In the genomic region with DNA sequence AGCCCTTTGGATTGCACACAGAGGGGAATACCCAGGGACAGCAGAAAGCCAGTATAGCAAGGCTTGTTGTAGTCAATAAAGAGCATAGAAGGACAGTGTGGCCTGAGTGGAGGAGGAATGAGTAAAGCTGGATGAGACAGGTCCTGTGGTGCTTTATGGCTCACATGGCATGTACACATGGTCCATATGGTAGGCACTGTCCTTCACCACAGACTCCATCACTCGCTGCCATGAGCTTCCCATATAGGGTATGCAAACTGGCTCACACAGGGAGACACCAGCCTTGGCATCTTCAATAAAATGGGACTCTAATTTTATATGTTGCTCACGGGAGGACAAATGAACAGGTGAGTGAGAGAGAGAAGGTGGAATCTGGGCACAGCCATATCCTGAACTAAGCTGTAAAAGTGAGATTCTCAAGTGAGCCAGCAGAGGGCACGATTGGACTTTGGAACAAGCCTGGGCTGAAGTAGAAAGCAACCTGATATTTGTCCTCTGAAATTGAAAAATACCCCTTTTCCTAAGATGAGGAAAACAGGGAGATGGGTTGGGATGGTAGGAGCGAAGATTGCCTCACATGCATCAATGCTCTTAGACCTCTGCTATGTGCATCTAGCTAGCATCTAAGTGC, we compare ENCODE assay signal across 9 mouse cellular contexts. TPM values are rescaled to one million over a fixed set of nuclear protein-coding genes. Genes with fewer than 3 reads are reported as not detected.
A peak's percentile ranks its signal among the peaks of the same experiment; 100 is the strongest.
DNase-seq lines count a peak whose midpoint lies in the region; ATAC-seq and TF ChIP-seq lines count a peak whose summit lies in the region.
"Had no signal": no experiment of that assay in that cellular context is flagged by ENCODE, and none has a peak within 500 bp of the region (broad histone marks: within the 10 kb centered on the region; RNA-seq: fewer than 3 reads in every experiment).

No protein-coding gene starts in this region.

- peak; percentile 67 for DNase-seq in gastrocnemius, adult 2 months
- no peak for DNase-seq in gastrocnemius, postnatal 25 days
- peak; percentile 67 to 76 for DNase-seq in adrenal gland, postnatal 36 days
- peak; percentile 74 to 76 for DNase-seq in left cerebral cortex, adult 2 months (ENCODE audit: extremely low spot score in 1 of 2, low spot score in 2 of 2)
- peak; percentile 36 for DNase-seq in telencephalon, adult 2 months (ENCODE audit: low read depth, low spot score)

- no peaks in the 10 kb centered on the region for H3K36me3 ChIP-seq in embryonic facial prominence, embryonic 13.5 days
- no peaks in the 10 kb centered on the region for H3K36me3 ChIP-seq in hindbrain, embryonic 16.5 days (ENCODE audit: control insufficient read depth, insufficient read depth, low read length)
- H3K36me3 ChIP-seq in midbrain, embryonic 13.5 days = no peaks in the 10 kb centered on the region

- 23% methylated on average over 4 of the region's 4 CpGs for WGBS in embryonic facial prominence, embryonic 13.5 days
- WGBS in hindbrain, embryonic 16.5 days = 38% methylated on average over 4 of the region's 4 CpGs
- WGBS in midbrain, embryonic 13.5 days = 34% methylated on average over 4 of the region's 4 CpGs

- 0 out of 2 replicates have a peak, but pooled peaks have one; percentile 20 for ATAC-seq in embryonic facial prominence, embryonic 13.5 days (ENCODE audit: insufficient number of reproducible peaks, insufficient read depth, low FRiP score, low TSS enrichment, low read depth)
- peak; percentile 64 for ATAC-seq in hindbrain, embryonic 16.5 days
- peak; percentile 55; the same call in 1 of the 2 replicates for ATAC-seq in midbrain, embryonic 13.5 days

- H3K9ac ChIP-seq in embryonic facial prominence, embryonic 13.5 days = no peak overlapping the region
- H3K9ac ChIP-seq in hindbrain, embryonic 16.5 days (ENCODE audit: low read depth, low read length) = no peak overlapping the region
- H3K9ac ChIP-seq in midbrain, embryonic 13.5 days (replicated peaks) = no peak overlapping the region

- no peaks in the 10 kb centered on the region for H3K4me1 ChIP-seq in embryonic facial prominence, embryonic 13.5 days
- H3K4me1 ChIP-seq in hindbrain, embryonic 16.5 days (ENCODE audit: control insufficient read depth, insufficient read depth, low read depth, low read length) = no peaks in the 10 kb centered on the region
- H3K4me1 ChIP-seq in midbrain, embryonic 13.5 days (replicated peaks) = 0 out of 2 replicates have a peak, but pooled peaks cover 2% of the 10 kb centered on the region

- no peak overlapping the region for H3K4me2 ChIP-seq in embryonic facial prominence, embryonic 13.5 days
- H3K4me2 ChIP-seq in hindbrain, embryonic 16.5 days (ENCODE audit: low read length) = no peak overlapping the region
- H3K4me2 ChIP-seq in midbrain, embryonic 13.5 days (replicated peaks) = no peak overlapping the region

- no peaks in the 10 kb centered on the region for H3K9me3 ChIP-seq in embryonic facial prominence, embryonic 13.5 days
- no peaks in the 10 kb centered on the region for H3K9me3 ChIP-seq in hindbrain, embryonic 16.5 days (ENCODE audit: control insufficient read depth, low read length)
- no peaks in the 10 kb centered on the region for H3K9me3 ChIP-seq in midbrain, embryonic 13.5 days

- 0 out of 2 replicates have a peak, but pooled peaks cover 5% of the 10 kb centered on the region for H3K27me3 ChIP-seq in embryonic facial prominence, embryonic 13.5 days
- H3K27me3 ChIP-seq in hindbrain, embryonic 16.5 days (replicated peaks; ENCODE audit: control insufficient read depth, insufficient read depth, low read length) = no peaks in the 10 kb centered on the region
- H3K27me3 ChIP-seq in midbrain, embryonic 13.5 days = no peaks in the 10 kb centered on the region; the same call in 1 of the 2 replicates

- no peak overlapping the region for H3K27ac ChIP-seq in gastrocnemius, adult 2 months
- no peak overlapping the region for H3K27ac ChIP-seq in embryonic facial prominence, embryonic 13.5 days
- no peak overlapping the region for H3K27ac ChIP-seq in hindbrain, embryonic 16.5 days (ENCODE audit: low read depth, low read length)
- no peak overlapping the region for H3K27ac ChIP-seq in left cerebral cortex, adult 2 months
- H3K27ac ChIP-seq in midbrain, embryonic 13.5 days = no peak overlapping the region

- intact Hi-C loops in gastrocnemius, adult 2 months (cut with DNase I) = loop anchor here (1.0 to 5.0 kb wide), 4 partner anchors 155 to 457 kb away; no protein-coding TSS in a partner anchor
- intact Hi-C loops in left cerebral cortex, adult 2 months (cut with DNase I) = loop anchor here (1.0 to 5.0 kb wide), 5 partner anchors 155 to 457 kb away; no protein-coding TSS in a partner anchor

- no peak overlapping the region for H3K4me3 ChIP-seq in gastrocnemius, adult 2 months
- H3K4me3 ChIP-seq in embryonic facial prominence, embryonic 13.5 days = no peak overlapping the region
- no peak overlapping the region for H3K4me3 ChIP-seq in hindbrain, embryonic 16.5 days (ENCODE audit: low read length)
- no peak overlapping the region for H3K4me3 ChIP-seq in left cerebral cortex, adult 2 months
- H3K4me3 ChIP-seq in midbrain, embryonic 13.5 days (replicated peaks) = no peak overlapping the region

- peak; percentile 83 for TF ChIP-seq CTCF in gastrocnemius, adult 2 months (IDR thresholded peaks at IDR 0.05)
- TF ChIP-seq CTCF in left cerebral cortex, adult 2 months (IDR thresholded peaks at IDR 0.05) = peak; percentile 84

RNA-seq across cellular contexts. Expression of a gene that starts 41.9 kb away (rescaled TPM):
- total RNA-seq in gastrocnemius, adult 2 months (2021) = not detected
- total RNA-seq in gastrocnemius, postnatal 25 days (2021) = not detected
- total RNA-seq in adrenal gland, postnatal 36 days (2021) = not detected
- polyA plus RNA-seq in embryonic facial prominence, embryonic 13.5 days (2015; fragmentation: Nextera tagmentation; extraction: Ambion mirVana) = 0.19 TPM in 1 of 2 replicates, not detected in the other
- 3.4 and 3.9 TPM in 2 replicates for polyA plus RNA-seq in hindbrain, embryonic 16.5 days (2015; fragmentation: Nextera tagmentation; extraction: Ambion mirVana)
- total RNA-seq in left cerebral cortex, adult 2 months (2021) = 1 to 10 TPM; 8.0 to 8.5 TPM
- polyA plus RNA-seq in midbrain, embryonic 13.5 days (2015; fragmentation: Nextera tagmentation; extraction: Ambion mirVana) = 3.3 and 4.3 TPM in 2 replicates
- polyA plus RNA-seq: large intestine, adult 2 months had no signal

Comparison
In these comparisons a context has a peak if more than half of its experiments do, and no peak if none do; other contexts are left out.
1. RNA of a gene that starts 41.9 kb away (total RNA-seq): 8.0 to 8.5 TPM in left cerebral cortex, adult 2 months; not detected in gastrocnemius, adult 2 months, not detected in gastrocnemius, postnatal 25 days and not detected in adrenal gland, postnatal 36 days; every median in the first group is over 4 times any median in the second.
2. Peak in every context shown above with its lines, with median percentiles within 50 percentile points of each other: ATAC-seq.